Mouse (Mus musculus) MEL (cell line): Measurements from ENCODE around the gene Tmem269. TPM values are rescaled to one million over a fixed set of nuclear protein-coding genes. Genes with fewer than 3 reads are reported as not detected.

Source experiments
- DNase-seq: peaks from one replicate; pipeline ENCODE4 v3.0.0; 2011; ENCODE audit warnings: low read depth, low spot score
- H3K27ac ChIP-seq: 2 replicates; pipeline ENCODE4 v1.5.1; 2012; ENCODE audit warnings: low read depth, mild to moderate bottlenecking, control low read depth, low read length, moderate library complexity; ENCODE audit not compliant: control insufficient read depth
- H3K27me3 ChIP-seq, 2 experiments: fragments of 150-350 bp in 1 of 2; sonication (generic) in 1 of 2; 2 replicates each; pipeline ENCODE4 v1.6.1; 2012; ENCODE audit warnings: low read length in 2 of 2, mild to moderate bottlenecking in 2 of 2, improper control_type of control experiment in 1 of 2, moderate library complexity in 1 of 2; ENCODE audit not compliant: insufficient read depth in 2 of 2, control insufficient read depth in 1 of 2
- H3K36me3 ChIP-seq, 2 experiments: 2 replicates each; pipeline ENCODE4 v1.6.1; 2012 to 2014; ENCODE audit warnings: low read length in 2 of 2, improper control_type of control experiment in 1 of 2, inconsistent platforms in 1 of 2, mild to moderate bottlenecking in 1 of 2; ENCODE audit not compliant: insufficient read depth in 2 of 2, control insufficient read depth in 1 of 2
- H3K4me1 ChIP-seq, 2 experiments: fragments of 150-350 bp in 1 of 2; sonication (generic) in 1 of 2; 2 replicates each; pipeline ENCODE4 v1.6.1; 2012; ENCODE audit warnings: low read length in 2 of 2, improper control_type of control experiment in 1 of 2, mild to moderate bottlenecking in 1 of 2; ENCODE audit not compliant: insufficient read depth in 2 of 2, control insufficient read depth in 1 of 2
- H3K4me3 ChIP-seq, 2 experiments: fragments of 150-350 bp in 1 of 2; sonication (generic) in 1 of 2; 2 replicates each; pipeline ENCODE4 v1.5.1; 2012; ENCODE audit warnings: low read depth in 2 of 2, low read length in 2 of 2, mild to moderate bottlenecking in 2 of 2, moderate library complexity in 2 of 2, control low read depth in 1 of 2, improper control_type of control experiment in 1 of 2; ENCODE audit not compliant: control insufficient read depth in 1 of 2, insufficient read depth in 1 of 2
- H3K79me2 ChIP-seq: 2 replicates; pipeline ENCODE4 v1.6.1; 2012; ENCODE audit warnings: mild to moderate bottlenecking, low read length, moderate library complexity; ENCODE audit not compliant: control insufficient read depth, poor library complexity, insufficient read depth
- H3K9ac ChIP-seq: 2 replicates; pipeline ENCODE4 v1.6.1; 2012; ENCODE audit warnings: low read depth, mild to moderate bottlenecking, control low read depth, low read length, moderate library complexity; ENCODE audit not compliant: control insufficient read depth, poor library complexity, severe bottlenecking
- H3K9me3 ChIP-seq: fragments of 150-350 bp; sonication (generic); replicated peaks from 2 replicates; pipeline ENCODE4 v1.6.1; 2012; ENCODE audit warnings: mild to moderate bottlenecking, low read length, improper control_type of control experiment, moderate library complexity; ENCODE audit not compliant: insufficient read depth
- BHLHE40 ChIP-seq: IDR thresholded peaks from 2 replicates; pipeline ENCODE4 v1.6.1; 2012; ENCODE audit warnings: low read depth, mild to moderate bottlenecking, inconsistent platforms, low read length, improper control_type of control experiment, borderline replicate concordance
- CHD2 ChIP-seq: IDR thresholded peaks from 2 replicates; pipeline ENCODE4 v1.6.1; 2011; ENCODE audit warnings: low read length, improper control_type of control experiment
- EP300 ChIP-seq, 2 experiments: IDR thresholded peaks; 2 replicates each; pipeline ENCODE4 v1.6.1; 2011; ENCODE audit warnings: improper control_type of control experiment in 2 of 2, low read length in 2 of 2, low read depth in 1 of 2, mild to moderate bottlenecking in 1 of 2
- ETS1 ChIP-seq: IDR thresholded peaks from 2 replicates; pipeline ENCODE4 v1.6.1; 2012; ENCODE audit warnings: low read depth, mild to moderate bottlenecking, inconsistent platforms, low read length, improper control_type of control experiment, moderate library complexity
- GATA1 ChIP-seq: IDR thresholded peaks from 2 replicates; pipeline ENCODE4 v1.6.1; 2011; ENCODE audit warnings: low read depth, low read length, improper control_type of control experiment
- HCFC1 ChIP-seq: IDR thresholded peaks from 2 replicates; pipeline ENCODE4 v1.6.1; 2012; ENCODE audit warnings: low read depth, mild to moderate bottlenecking, inconsistent platforms, low read length, improper control_type of control experiment, moderate library complexity
- JUND ChIP-seq: IDR thresholded peaks from 2 replicates; pipeline ENCODE4 v1.6.1; 2011; ENCODE audit warnings: low read depth, mild to moderate bottlenecking, improper control_type of control experiment, low read length
- KAT2A ChIP-seq: conservative IDR thresholded peaks from 2 replicates; pipeline ENCODE4 v1.6.1; 2012; ENCODE audit warnings: low read depth, low read length, improper control_type of control experiment, inconsistent platforms
- MAFK ChIP-seq: IDR thresholded peaks from 2 replicates; pipeline ENCODE4 v1.6.1; 2011; ENCODE audit warnings: low read depth, mild to moderate bottlenecking, low read length, improper control_type of control experiment, borderline replicate concordance
- MAX ChIP-seq: IDR thresholded peaks from 2 replicates; pipeline ENCODE4 v1.6.1; 2011; ENCODE audit warnings: low read length, improper control_type of control experiment
- MXI1 ChIP-seq: IDR thresholded peaks from 2 replicates; pipeline ENCODE4 v1.6.1; 2011; ENCODE audit warnings: mild to moderate bottlenecking, low read depth, low read length, improper control_type of control experiment
- MYC ChIP-seq: IDR thresholded peaks from 2 replicates; pipeline ENCODE4 v1.6.1; 2011; ENCODE audit warnings: low read depth, mild to moderate bottlenecking, low read length, improper control_type of control experiment, moderate library complexity
- NELFE ChIP-seq: IDR thresholded peaks from 2 replicates; pipeline ENCODE4 v1.6.1; 2011; ENCODE audit warnings: low read depth, low read length, improper control_type of control experiment
- NRF1 ChIP-seq: IDR thresholded peaks from 2 replicates; pipeline ENCODE4 v1.6.1; 2014; ENCODE audit warnings: low read depth, mild to moderate bottlenecking, inconsistent platforms, low read length, improper control_type of control experiment, moderate library complexity; ENCODE audit not compliant: poor library complexity, insufficient read depth, severe bottlenecking
- POLR2A ChIP-seq, 2 experiments: IDR thresholded peaks; 2 replicates each; pipeline ENCODE4 v1.6.1; 2011 to 2012; ENCODE audit warnings: low read length in 2 of 2, mild to moderate bottlenecking in 2 of 2, control low read depth in 1 of 2, improper control_type of control experiment in 1 of 2, low read depth in 1 of 2, moderate library complexity in 1 of 2; ENCODE audit not compliant: control insufficient read depth in 1 of 2, insufficient read depth in 1 of 2, poor library complexity in 1 of 2
- POLR2AphosphoS2 ChIP-seq: IDR thresholded peaks from 2 replicates; pipeline ENCODE4 v1.6.1; 2011; ENCODE audit warnings: low read length, improper control_type of control experiment
- SIN3A ChIP-seq: IDR thresholded peaks from 2 replicates; pipeline ENCODE4 v1.6.1; 2012; ENCODE audit warnings: low read length, improper control_type of control experiment, inconsistent platforms
- TBP ChIP-seq: IDR thresholded peaks from 2 replicates; pipeline ENCODE4 v1.8.0; 2011; ENCODE audit warnings: low read depth, low read length, improper control_type of control experiment
- UBTF ChIP-seq: IDR thresholded peaks from 2 replicates; pipeline ENCODE4 v1.6.1; 2012; ENCODE audit warnings: low read depth, mild to moderate bottlenecking, inconsistent platforms, low read length, improper control_type of control experiment, moderate library complexity, borderline replicate concordance; ENCODE audit not compliant: insufficient read depth
- ZKSCAN1 ChIP-seq: IDR thresholded peaks from 2 replicates; pipeline ENCODE4 v1.6.1; 2012; ENCODE audit warnings: low read depth, mild to moderate bottlenecking, inconsistent platforms, low read length, improper control_type of control experiment, moderate library complexity
- polyA plus RNA-seq, 2 experiments: library from polyadenylated mRNA; stranded (reverse) in 1 of 2; unstranded in 1 of 2; fragments of >175 nt in 1 of 2; fragments of >200 nt in 1 of 2; gene quantifications; 2 replicates each; pipeline versions ENCODE4 v1.2.1 to v1.2.4; 2012; ENCODE audit warnings: low replicate concordance in 2 of 2, low read depth in 1 of 2; ENCODE audit not compliant: insufficient read length in 2 of 2, insufficient read depth in 1 of 2, missing spikeins in 1 of 2
- total RNA-seq: library from RNA; depleted of rRNA; stranded (reverse); fragments of 300-350 nt; gene quantifications from 2 replicates; pipeline ENCODE4 v1.2.3, GENCODE M21; 2012

Gene Tmem269
- total and polyA plus RNA-seq, 3 experiments = 0.07 TPM; not detected in 2

DNA sequence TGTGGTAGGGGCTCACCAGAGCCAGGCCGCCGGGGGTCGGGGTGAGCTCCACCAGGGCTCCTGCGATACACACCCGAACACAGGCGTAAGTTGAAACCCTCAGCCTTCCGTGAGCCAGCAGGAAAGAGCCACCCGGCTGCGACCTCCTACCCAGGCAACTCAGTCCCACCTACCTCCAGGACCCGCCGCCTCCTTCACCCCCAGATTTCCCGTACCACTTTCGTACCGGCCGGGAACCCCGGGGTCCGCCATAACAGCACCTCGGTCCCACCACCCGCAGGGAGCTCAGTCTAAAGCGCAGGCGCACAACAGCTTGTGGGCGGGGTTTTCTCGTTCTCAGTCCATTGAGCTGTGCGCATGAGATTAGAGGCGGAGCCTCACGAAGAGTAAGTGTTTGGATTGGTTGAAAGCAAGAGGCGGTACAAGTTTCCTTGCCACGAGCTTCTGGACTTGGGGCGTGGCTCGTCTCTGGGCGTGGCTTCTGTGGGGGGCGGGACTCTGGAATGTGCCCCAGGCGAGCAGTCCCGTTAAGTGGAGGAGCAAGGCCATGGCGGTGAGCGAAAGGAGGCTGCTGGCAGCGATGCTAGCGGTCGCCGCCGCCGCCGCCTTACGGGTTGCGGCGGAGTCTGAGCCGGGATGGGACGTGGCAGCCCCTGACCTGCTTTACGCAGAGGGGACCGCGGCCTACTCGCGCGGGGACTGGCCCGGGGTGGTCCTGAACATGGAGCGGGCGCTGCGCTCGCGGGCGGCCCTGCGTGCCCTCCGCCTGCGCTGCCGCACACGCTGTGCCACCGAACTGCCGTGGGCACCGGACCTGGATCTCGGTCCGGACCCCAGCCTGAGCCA lies 14.6 kb upstream of the Tmem269 start, which contains the start of the genes AU022252 and P3h1:
Gene AU022252 (minus strand): TSS at position 303 of the 846 bp plus-strand sequence.
Gene P3h1 (plus strand): TSS at position 506 of the 846 bp plus-strand sequence.
- H3K36me3 ChIP-seq = peaks cover 0 to 14% of the 10 kb centered on the region in 2 experiments; a peak in 2 of 4 replicates
- peak within 1 kb of the TSS; percentile 86 for H3K9ac ChIP-seq
- H3K9me3 ChIP-seq = no peaks in the 10 kb centered on the region
- peak within 1 kb of the TSS; percentile 92 for H3K4me3 ChIP-seq
- H3K27me3 ChIP-seq = no peaks in the 10 kb centered on the region
- peak; percentile 99 for DNase-seq
- peaks cover 14% of the 10 kb centered on the region for H3K79me2 ChIP-seq
- H3K4me1 ChIP-seq = peaks cover 3 to 8% of the 10 kb centered on the region in 2 experiments; a peak in 2 of 4 replicates
- TF ChIP-seq POLR2A (IDR thresholded peaks at IDR 0.05; ENCODE audit: control insufficient read depth in 1 of 2, insufficient read depth in 1 of 2, low read depth in 1 of 2, low read length in 2 of 2, poor library complexity in 1 of 2) (peak; percentile 41 to 69), MXI1 (peak; percentile 60), MAFK (no peak), UBTF (peak; percentile 13; the same call in 1 of the 2 replicates), POLR2AphosphoS2 (no peak), SIN3A (peak; percentile 31; the same call in 1 of the 2 replicates), TBP (peak; percentile 62), ZKSCAN1 (no peak), HCFC1 (peak; percentile 71), NELFE (peak; percentile 64), NRF1 (peak; percentile 73), KAT2A (no peak)
- H3K27ac ChIP-seq = no peak within 1 kb of the TSS

DNA sequence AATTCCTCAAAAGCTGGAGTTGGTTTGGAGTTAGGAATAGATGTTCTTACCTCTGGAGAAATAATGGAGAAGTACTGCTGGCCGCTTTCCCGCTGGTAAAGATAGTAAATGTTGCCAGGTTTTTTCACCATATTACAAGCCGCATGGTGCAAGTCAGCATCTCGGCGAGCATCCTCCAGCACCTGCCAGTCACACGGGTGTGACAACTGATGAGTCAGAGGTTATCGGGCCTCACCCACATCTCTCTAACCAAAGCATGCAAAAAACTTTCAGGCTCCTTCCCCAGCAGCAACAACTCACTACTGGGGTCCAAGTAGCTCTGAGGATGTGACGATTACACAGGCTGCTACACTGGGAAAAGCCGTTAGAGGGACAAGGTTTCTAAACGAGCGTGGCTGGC lies 8.7 kb upstream of the Tmem269 start:
- H3K4me1 ChIP-seq = peaks cover 3 to 16% of the 10 kb centered on the region in 2 experiments; a peak in 3 of 4 replicates
- TF ChIP-seq MYC (peak; percentile 62; the same call in 1 of the 2 replicates), EP300 (IDR thresholded peaks at IDR 0.05; ENCODE audit: low read depth in 1 of 2, low read length in 2 of 2) (peak; percentile 56 to 57), GATA1 (peak; percentile 37; the same call in 1 of the 2 replicates), NELFE (no peak), JUND (0 out of 2 replicates have a peak, but pooled peaks have one; percentile 70), CHD2 (no peak), MAFK (0 out of 2 replicates have a peak, but pooled peaks have one; percentile 17), HCFC1 (no peak), BHLHE40 (0 out of 2 replicates have a peak, but pooled peaks have one; percentile 29), MXI1 (peak; percentile 36; the same call in 1 of the 2 replicates), MAX (peak; percentile 73), ETS1 (peak; percentile 56)
- TF ChIP-seq, all 39 proteins: peak for 9
- H3K9me3 ChIP-seq = no peaks in the 10 kb centered on the region
- no peak overlapping the region for H3K4me3 ChIP-seq
- H3K9ac ChIP-seq = no peak overlapping the region
- H3K79me2 ChIP-seq = no peaks in the 10 kb centered on the region; the same call in 1 of the 2 replicates
- peak; percentile 81 for DNase-seq
- H3K27me3 ChIP-seq = no peaks in the 10 kb centered on the region
- H3K36me3 ChIP-seq = peaks cover 0 to 21% of the 10 kb centered on the region in 2 experiments; a peak in 2 of 4 replicates
- peak overlapping the region; percentile 73 for H3K27ac ChIP-seq
